13 mouse cellular contexts compared by ENCODE assay signal in the genomic region with DNA sequence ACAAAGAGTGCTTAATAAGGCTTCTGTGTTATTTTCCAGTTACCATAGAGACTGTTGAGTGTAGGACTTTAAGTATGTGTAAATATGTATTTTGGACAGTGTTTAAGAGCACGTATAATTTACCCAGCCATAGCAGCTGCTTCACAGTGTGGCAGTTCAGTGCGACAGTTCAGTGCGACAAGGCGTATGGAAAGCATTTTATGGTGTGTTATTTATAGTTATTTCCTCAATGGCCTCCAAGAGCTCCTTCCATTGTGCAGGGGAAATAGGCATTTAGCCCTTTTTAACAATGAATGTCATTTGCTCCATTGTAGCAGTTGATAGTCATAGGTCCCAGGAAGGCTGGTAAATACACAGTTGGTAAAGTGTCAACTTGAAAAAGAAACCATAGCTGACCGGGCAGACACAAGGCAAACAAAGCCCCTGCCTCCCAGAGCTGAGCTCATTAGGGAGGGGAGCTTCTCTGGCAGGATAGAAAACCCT.
DNase-seq lines count a peak whose midpoint lies in the region; ATAC-seq and TF ChIP-seq lines count a peak whose summit lies in the region.
"Had no signal": no experiment of that assay in that cellular context is flagged by ENCODE, and none has a peak within 500 bp of the region (broad histone marks: within the 10 kb centered on the region; RNA-seq: fewer than 3 reads in every experiment).

No protein-coding gene starts in this region.

- H3K4me2 ChIP-seq in midbrain, embryonic 15.5 days = no peak overlapping the region
- no peak overlapping the region for H3K4me2 ChIP-seq in forebrain, postnatal 0 days (ENCODE audit: low read depth)
- no peak overlapping the region; the same call in 1 of the 2 replicates for H3K4me2 ChIP-seq in stomach, embryonic 15.5 days

- TF ChIP-seq CTCF in forebrain, postnatal 0 days (IDR thresholded peaks at IDR 0.05; ENCODE audit: low read depth) = no peak
- no peak for TF ChIP-seq CTCF in thymus, adult 2 months (IDR thresholded peaks at IDR 0.05; ENCODE audit: borderline replicate concordance, control insufficient read depth, extremely low read depth, insufficient read depth, low read length, poor library complexity)

- no peak for ATAC-seq in midbrain, embryonic 15.5 days (replicated peaks)
- ATAC-seq in forebrain, postnatal 0 days = peak; percentile 74
- peak; percentile 53; the same call in 1 of the 2 replicates for ATAC-seq in stomach, embryonic 15.5 days (ENCODE audit: insufficient read depth, low FRiP score, low read depth)
- ATAC-seq: CD4-positive, CD25-positive, alpha-beta regulatory T cell, adult 4 months; inflammation-experienced regulatory T-cells, adult 6 months had no signal

- no peak for TF ChIP-seq POLR2A in thymus, adult 2 months (IDR thresholded peaks at IDR 0.05; ENCODE audit: control insufficient read depth, extremely low read depth, insufficient read depth, low read length, poor library complexity)

- H3K27ac ChIP-seq in midbrain, embryonic 10.5 days (replicated peaks) = peak overlapping the region; percentile 38; the same call in 1 of the 2 replicates
- H3K27ac ChIP-seq in midbrain, embryonic 15.5 days = no peak overlapping the region
- no peak overlapping the region for H3K27ac ChIP-seq in forebrain, postnatal 0 days (ENCODE audit: low read depth, low read length)
- no peak overlapping the region; the same call in 1 of the 2 replicates for H3K27ac ChIP-seq in stomach, embryonic 15.5 days
- H3K27ac ChIP-seq in thymus, adult 2 months (ENCODE audit: control insufficient read depth, insufficient read depth, low read length) = no peak overlapping the region
- H3K27ac ChIP-seq: heart, embryonic 10.5 days had no signal

- peaks cover 19% of the 10 kb centered on the region for H3K4me1 ChIP-seq in midbrain, embryonic 10.5 days
- H3K4me1 ChIP-seq in midbrain, embryonic 15.5 days = peaks cover 6% of the 10 kb centered on the region; the same call in 1 of the 2 replicates
- 0 out of 2 replicates have a peak, but pooled peaks cover 2% of the 10 kb centered on the region for H3K4me1 ChIP-seq in forebrain, postnatal 0 days (ENCODE audit: insufficient read depth)
- H3K4me1 ChIP-seq in stomach, embryonic 15.5 days = no peaks in the 10 kb centered on the region
- H3K4me1 ChIP-seq in thymus, adult 2 months (replicated peaks; ENCODE audit: control insufficient read depth, insufficient read depth, low read length) = no peaks in the 10 kb centered on the region
- H3K4me1 ChIP-seq: heart, embryonic 10.5 days had no signal

- H3K27me3 ChIP-seq in midbrain, embryonic 10.5 days (ENCODE audit: low read depth, poor library complexity, severe bottlenecking) = peaks cover 35% of the 10 kb centered on the region
- H3K27me3 ChIP-seq in midbrain, embryonic 15.5 days (replicated peaks) = peaks cover 4% of the 10 kb centered on the region; the same call in 1 of the 2 replicates
- no peaks in the 10 kb centered on the region for H3K27me3 ChIP-seq in forebrain, postnatal 0 days (ENCODE audit: insufficient read depth, low read length)
- no peaks in the 10 kb centered on the region for H3K27me3 ChIP-seq in stomach, embryonic 15.5 days (replicated peaks)
- no peaks in the 10 kb centered on the region for H3K27me3 ChIP-seq in thymus, adult 2 months (ENCODE audit: control insufficient read depth, insufficient read depth, low read length)

- no peak overlapping the region for H3K9ac ChIP-seq in midbrain, embryonic 15.5 days
- no peak overlapping the region for H3K9ac ChIP-seq in forebrain, postnatal 0 days
- H3K9ac ChIP-seq in stomach, embryonic 15.5 days = no peak overlapping the region

- no peak overlapping the region for H3K4me3 ChIP-seq in midbrain, embryonic 10.5 days
- H3K4me3 ChIP-seq in midbrain, embryonic 15.5 days = no peak overlapping the region
- no peak overlapping the region for H3K4me3 ChIP-seq in forebrain, postnatal 0 days (ENCODE audit: low read depth, low read length)
- no peak overlapping the region for H3K4me3 ChIP-seq in stomach, embryonic 15.5 days (replicated peaks)
- H3K4me3 ChIP-seq in thymus, adult 2 months (ENCODE audit: control insufficient read depth, insufficient read depth, low read length) = no peak overlapping the region
- H3K4me3 ChIP-seq: heart, embryonic 10.5 days had no signal

- DNase-seq in midbrain, embryonic 10.5 days (ENCODE audit: low spot score) = peak; percentile 21
- DNase-seq in forebrain, postnatal 0 days = peak; percentile 38
- DNase-seq in lung, postnatal 10 days = peak; percentile 9
- DNase-seq in cerebellum, adult 11 months = no peak
- DNase-seq in right cerebral cortex, postnatal 25 days = no peak
- no peak for DNase-seq in thymus, adult 2 months
- DNase-seq: adrenal gland, postnatal 25 days; cerebellum, postnatal 25 days had no signal

- H3K36me3 ChIP-seq in midbrain, embryonic 10.5 days = no peaks in the 10 kb centered on the region
- H3K36me3 ChIP-seq in midbrain, embryonic 15.5 days (replicated peaks) = no peaks in the 10 kb centered on the region
- no peaks in the 10 kb centered on the region for H3K36me3 ChIP-seq in forebrain, postnatal 0 days (ENCODE audit: insufficient read depth)
- H3K36me3 ChIP-seq in stomach, embryonic 15.5 days = no peaks in the 10 kb centered on the region
- no peaks in the 10 kb centered on the region for H3K36me3 ChIP-seq in thymus, adult 2 months (ENCODE audit: control insufficient read depth, insufficient read depth, low read length)
- H3K36me3 ChIP-seq: heart, embryonic 10.5 days had no signal

- WGBS in midbrain, embryonic 10.5 days = 29% methylated on average over 5 of the region's 5 CpGs
- WGBS in midbrain, embryonic 15.5 days = 2% methylated on average over 5 of the region's 5 CpGs
- 11% methylated on average over 5 of the region's 5 CpGs for WGBS in forebrain, postnatal 0 days
- WGBS in stomach, embryonic 15.5 days = 32% methylated on average over 5 of the region's 5 CpGs
- 82% methylated on average over 5 of the region's 5 CpGs for WGBS in thymus, adult 2 months

- H3K9me3 ChIP-seq in midbrain, embryonic 10.5 days (replicated peaks) = no peaks in the 10 kb centered on the region
- no peaks in the 10 kb centered on the region for H3K9me3 ChIP-seq in midbrain, embryonic 15.5 days
- no peaks in the 10 kb centered on the region for H3K9me3 ChIP-seq in forebrain, postnatal 0 days (ENCODE audit: low read length)
- H3K9me3 ChIP-seq in stomach, embryonic 15.5 days = no peaks in the 10 kb centered on the region
- H3K9me3 ChIP-seq: heart, embryonic 10.5 days had no signal

Comparison
In these comparisons a context has a peak if more than half of its experiments do, and no peak if none do; other contexts are left out.
1. DNase-seq: peak in midbrain, embryonic 10.5 days (single experiment), forebrain, postnatal 0 days (single experiment) and lung, postnatal 10 days (single experiment); none in cerebellum, adult 11 months (single experiment), right cerebral cortex, postnatal 25 days (single experiment) and thymus, adult 2 months (single experiment).